8 mouse cellular contexts compared by ENCODE assay signal in the genomic region with DNA sequence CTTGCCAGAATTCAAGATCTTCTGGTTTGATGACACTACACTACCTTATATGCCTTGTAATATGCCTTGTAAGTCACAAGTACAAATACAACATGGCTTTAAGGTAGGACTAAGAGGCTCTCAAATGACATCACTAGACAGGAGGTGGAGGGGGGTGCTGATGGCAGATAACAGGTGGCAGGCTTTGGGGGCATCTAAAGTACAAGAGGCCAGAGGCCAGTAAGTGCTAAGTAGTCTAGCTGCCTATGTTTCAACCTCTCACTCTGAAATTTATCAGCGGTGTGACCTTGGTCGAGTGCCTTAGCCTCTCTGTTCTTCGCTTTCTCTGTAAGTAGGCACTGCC. TPM values are rescaled to one million over a fixed set of nuclear protein-coding genes. Genes with fewer than 3 reads are reported as not detected.
DNase-seq lines count a peak whose midpoint lies in the region; ATAC-seq lines count a peak whose summit lies in the region.

No protein-coding gene starts in this region.

- no peaks in the 10 kb centered on the region for H3K36me3 ChIP-seq in embryonic facial prominence, embryonic 15.5 days
- peaks cover 5% of the 10 kb centered on the region; the same call in 1 of the 2 replicates for H3K36me3 ChIP-seq in limb, embryonic 15.5 days
- H3K36me3 ChIP-seq in stomach, embryonic 15.5 days, result peaks cover 4% of the 10 kb centered on the region; the same call in 1 of the 2 replicates

- peaks cover 28% of the 10 kb centered on the region for H3K4me1 ChIP-seq in embryonic facial prominence, embryonic 15.5 days
- H3K4me1 ChIP-seq in limb, embryonic 15.5 days, result peaks cover 24% of the 10 kb centered on the region
- peaks cover 21% of the 10 kb centered on the region; the same call in 1 of the 2 replicates for H3K4me1 ChIP-seq in stomach, embryonic 15.5 days

- H3K9ac ChIP-seq in embryonic facial prominence, embryonic 15.5 days, result peak overlapping the region; percentile 95
- peak overlapping the region; percentile 96 for H3K9ac ChIP-seq in limb, embryonic 15.5 days
- H3K9ac ChIP-seq in stomach, embryonic 15.5 days, result peak overlapping the region; percentile 85

- no peaks in the 10 kb centered on the region for H3K27me3 ChIP-seq in embryonic facial prominence, embryonic 15.5 days
- no peaks in the 10 kb centered on the region for H3K27me3 ChIP-seq in limb, embryonic 15.5 days
- H3K27me3 ChIP-seq in stomach, embryonic 15.5 days (replicated peaks), result no peaks in the 10 kb centered on the region

- 3% methylated on average over 3 of the region's 3 CpGs for WGBS in embryonic facial prominence, embryonic 15.5 days
- WGBS in limb, embryonic 15.5 days, result 1% methylated on average over 3 of the region's 3 CpGs
- 6% methylated on average over 3 of the region's 3 CpGs for WGBS in stomach, embryonic 15.5 days

- H3K9me3 ChIP-seq in embryonic facial prominence, embryonic 15.5 days (replicated peaks), result no peaks in the 10 kb centered on the region
- no peaks in the 10 kb centered on the region for H3K9me3 ChIP-seq in limb, embryonic 15.5 days
- no peaks in the 10 kb centered on the region for H3K9me3 ChIP-seq in stomach, embryonic 15.5 days

- no peak for ATAC-seq in embryonic facial prominence, embryonic 15.5 days (ENCODE audit: insufficient number of reproducible peaks, low FRiP score, low TSS enrichment, low read depth)
- no peak for ATAC-seq in limb, embryonic 15.5 days (ENCODE audit: insufficient number of reproducible peaks, low FRiP score, low TSS enrichment, low read depth)
- no peak for ATAC-seq in stomach, embryonic 15.5 days (ENCODE audit: insufficient read depth, low FRiP score, low read depth)

- H3K4me2 ChIP-seq in embryonic facial prominence, embryonic 15.5 days (replicated peaks), result peak overlapping the region; percentile 77
- H3K4me2 ChIP-seq in limb, embryonic 15.5 days, result peak overlapping the region; percentile 73
- peak overlapping the region; percentile 79 for H3K4me2 ChIP-seq in stomach, embryonic 15.5 days

- peak overlapping the region; percentile 94 for H3K4me3 ChIP-seq in embryonic facial prominence, embryonic 15.5 days (replicated peaks)
- peak overlapping the region; percentile 98 for H3K4me3 ChIP-seq in limb, embryonic 15.5 days
- peak overlapping the region; percentile 83 for H3K4me3 ChIP-seq in stomach, embryonic 15.5 days (replicated peaks)

- DNase-seq in gastrocnemius, postnatal 25 days, result peak; percentile 44
- DNase-seq in gastrocnemius, postnatal 4 days (ENCODE audit: low spot score in 2 of 2), result no peak
- peak; percentile 42 for DNase-seq in 416B (ENCODE audit: low read depth)
- no peak for DNase-seq in adrenal gland, adult 8-10 months
- no peak for DNase-seq in kidney, postnatal 25 days

- H3K27ac ChIP-seq in embryonic facial prominence, embryonic 15.5 days (replicated peaks), result peak overlapping the region; percentile 80; the same call in 1 of the 2 replicates
- 0 out of 2 replicates have a peak overlapping the region, but pooled peaks have one; percentile 86 for H3K27ac ChIP-seq in limb, embryonic 15.5 days
- no peak overlapping the region for H3K27ac ChIP-seq in stomach, embryonic 15.5 days

RNA-seq across cellular contexts. Expression of gene Rab7, which starts 0.9 kb away (rescaled TPM):
- total RNA-seq in gastrocnemius, postnatal 25 days (2021), result 100 to 1,000 TPM; 265 to 292 TPM
- total RNA-seq in gastrocnemius, postnatal 4 days (2021), result 100 to 1,000 TPM; 193 to 208 TPM
- 218 and 225 TPM in 2 replicates for polyA plus RNA-seq in embryonic facial prominence, embryonic 15.5 days (2015; fragmentation: Nextera tagmentation; extraction: Ambion mirVana)
- polyA plus RNA-seq in limb, embryonic 15.5 days (2015; fragmentation: Nextera tagmentation; extraction: Ambion mirVana), result 221 and 249 TPM in 2 replicates
- 212 and 228 TPM in 2 replicates for polyA plus RNA-seq in stomach, embryonic 15.5 days (2015; fragmentation: Nextera tagmentation; extraction: Ambion mirVana)
- 100 to 1,000 TPM; 310 to 390 (median 354) TPM for total RNA-seq in adrenal gland, adult 8-10 months (2022)

RNA-seq across cellular contexts. Expression of gene Rpn1, which starts 40.1 kb away (rescaled TPM):
- 10 to 100 TPM; 67.1 to 71.0 TPM for total RNA-seq in gastrocnemius, postnatal 25 days (2021)
- 100 to 1,000 TPM; 101 to 110 TPM for total RNA-seq in gastrocnemius, postnatal 4 days (2021)
- polyA plus RNA-seq in embryonic facial prominence, embryonic 15.5 days (2015; fragmentation: Nextera tagmentation; extraction: Ambion mirVana), result 376 and 384 TPM in 2 replicates
- 424 and 437 TPM in 2 replicates for polyA plus RNA-seq in limb, embryonic 15.5 days (2015; fragmentation: Nextera tagmentation; extraction: Ambion mirVana)
- polyA plus RNA-seq in stomach, embryonic 15.5 days (2015; fragmentation: Nextera tagmentation; extraction: Ambion mirVana), result 387 and 458 TPM in 2 replicates
- total RNA-seq in adrenal gland, adult 8-10 months (2022), result 100 to 1,000 TPM; 275 to 361 (median 317) TPM

Comparison
In these comparisons a context has a peak if more than half of its experiments do, and no peak if none do; other contexts are left out.
1. DNase-seq: peak in gastrocnemius, postnatal 25 days (single experiment) and 416B (single experiment); none in gastrocnemius, postnatal 4 days (0 of 2), adrenal gland, adult 8-10 months (single experiment) and kidney, postnatal 25 days (0 of 2).
2. Peak in every context shown above with its lines, with median percentiles within 50 percentile points of each other: H3K4me2 ChIP-seq, H3K4me3 ChIP-seq and H3K9ac ChIP-seq.